In the genomic region with DNA sequence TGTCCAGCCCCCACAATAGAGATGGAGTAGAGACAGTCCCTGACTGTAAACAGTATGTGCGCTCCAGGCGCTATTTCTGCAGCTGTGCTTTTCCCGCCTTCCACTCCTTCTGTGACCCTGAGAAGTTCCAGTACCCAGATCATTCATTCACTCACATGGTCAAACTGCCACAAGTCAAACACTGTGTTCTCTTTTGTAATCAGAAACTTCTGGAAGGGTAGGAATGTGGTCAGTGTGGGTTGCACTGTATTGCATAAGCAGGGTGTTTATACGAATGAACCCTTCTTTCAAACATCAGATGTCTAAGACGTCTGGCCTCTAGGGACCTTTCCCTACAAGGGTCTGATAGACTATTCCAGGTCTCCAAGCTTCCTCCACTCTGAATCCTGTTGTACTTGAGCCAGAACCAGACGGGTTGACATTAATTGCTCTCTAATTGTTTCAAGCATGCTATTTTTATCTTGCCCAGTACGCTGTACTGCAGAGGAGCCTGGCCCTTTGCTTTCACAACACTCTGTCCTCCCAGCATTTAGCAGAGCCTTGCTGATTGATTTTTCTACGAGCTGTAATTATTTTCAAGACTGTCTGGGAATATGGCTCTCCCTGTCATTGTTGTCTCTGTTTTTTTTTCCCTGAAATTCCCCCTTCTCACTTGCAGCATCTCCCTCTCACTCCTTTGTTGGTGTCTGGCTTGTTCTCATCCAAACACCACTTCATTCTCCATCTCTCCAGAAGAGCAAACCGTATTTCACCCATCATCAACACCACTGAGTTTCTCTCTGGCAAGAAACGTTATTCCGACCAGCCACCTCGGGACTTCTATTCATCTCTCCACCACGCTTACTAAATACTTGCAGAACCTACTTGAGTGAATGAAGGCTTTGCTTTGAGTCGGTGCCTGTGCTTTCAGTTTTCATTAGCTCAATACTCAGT, we compare ENCODE assay signal across 8 mouse cellular contexts. TPM values are rescaled to one million over a fixed set of nuclear protein-coding genes. Genes with fewer than 3 reads are reported as not detected.
DNase-seq lines count a peak whose midpoint lies in the region; ATAC-seq lines count a peak whose summit lies in the region.

No protein-coding gene starts in this region.

- H3K4me3 ChIP-seq in hindbrain, embryonic 14.5 days (replicated peaks; ENCODE audit: low read length): no peak overlapping the region

- 0 out of 2 replicates have a peak, but pooled peaks have one; percentile 36 for ATAC-seq in cerebellum, adult (ENCODE audit: insufficient number of reproducible peaks, low FRiP score, low TSS enrichment)
- ATAC-seq in hindbrain, embryonic 14.5 days (ENCODE audit: low FRiP score): no peak

- no peak for DNase-seq in cerebellum, adult 11 months
- peak; percentile 13 to 25 for DNase-seq in urinary bladder, postnatal 36 days (ENCODE audit: low spot score in 2 of 2)
- DNase-seq in urinary bladder, postnatal 25 days (ENCODE audit: low spot score): no peak
- no peak for DNase-seq in hindbrain, embryonic 14.5 days (ENCODE audit: low spot score)
- peak; percentile 78 for DNase-seq in lung, postnatal 25 days (ENCODE audit: low spot score)
- no peak for DNase-seq in frontal cortex, postnatal 25 days (ENCODE audit: low spot score in 2 of 2)
- DNase-seq in frontal cortex, postnatal 10 days (ENCODE audit: low spot score in 2 of 2): no peak

- peak overlapping the region; percentile 43; the same call in 1 of the 2 replicates for H3K27ac ChIP-seq in hindbrain, embryonic 14.5 days

- H3K4me1 ChIP-seq in hindbrain, embryonic 14.5 days (replicated peaks; ENCODE audit: control insufficient read depth, insufficient read depth, low read length): 0 out of 2 replicates have a peak, but pooled peaks cover 7% of the 10 kb centered on the region

- H3K27me3 ChIP-seq in hindbrain, embryonic 14.5 days (ENCODE audit: control insufficient read depth, insufficient read depth, low read length): no peaks in the 10 kb centered on the region

- H3K36me3 ChIP-seq in hindbrain, embryonic 14.5 days (replicated peaks; ENCODE audit: control insufficient read depth, insufficient read depth): no peaks in the 10 kb centered on the region

- WGBS in hindbrain, embryonic 14.5 days: 71% methylated on average over 14 of the region's 14 CpGs

- no peak overlapping the region for H3K9ac ChIP-seq in hindbrain, embryonic 14.5 days

- H3K4me2 ChIP-seq in hindbrain, embryonic 14.5 days (replicated peaks): no peak overlapping the region

- no peaks in the 10 kb centered on the region for H3K9me3 ChIP-seq in hindbrain, embryonic 14.5 days (ENCODE audit: control insufficient read depth, low read length)

RNA-seq across cellular contexts. Expression of a gene that starts 44.1 kb away (rescaled TPM):
- polyA plus RNA-seq in hindbrain, embryonic 14.5 days (2014; fragmentation: Nextera tagmentation; extraction: Ambion mirVana): 15.0 and 15.1 TPM in 2 replicates

Comparison
In these comparisons a context has a peak if more than half of its experiments do, and no peak if none do; other contexts are left out.
1. DNase-seq: peak in urinary bladder, postnatal 36 days (2 of 2) and lung, postnatal 25 days (single experiment); none in cerebellum, adult 11 months (single experiment), urinary bladder, postnatal 25 days (single experiment), hindbrain, embryonic 14.5 days (single experiment), frontal cortex, postnatal 25 days (0 of 2) and frontal cortex, postnatal 10 days (0 of 2).